Mouse (Mus musculus): Measurements from ENCODE around the gene Psme1. TPM values are rescaled to one million over a fixed set of nuclear protein-coding genes. Genes with fewer than 3 reads are reported as not detected.

Gene Psme1
- polyA plus RNA-seq, 1 experiment from 2014 or later: 114 TPM

DNA sequence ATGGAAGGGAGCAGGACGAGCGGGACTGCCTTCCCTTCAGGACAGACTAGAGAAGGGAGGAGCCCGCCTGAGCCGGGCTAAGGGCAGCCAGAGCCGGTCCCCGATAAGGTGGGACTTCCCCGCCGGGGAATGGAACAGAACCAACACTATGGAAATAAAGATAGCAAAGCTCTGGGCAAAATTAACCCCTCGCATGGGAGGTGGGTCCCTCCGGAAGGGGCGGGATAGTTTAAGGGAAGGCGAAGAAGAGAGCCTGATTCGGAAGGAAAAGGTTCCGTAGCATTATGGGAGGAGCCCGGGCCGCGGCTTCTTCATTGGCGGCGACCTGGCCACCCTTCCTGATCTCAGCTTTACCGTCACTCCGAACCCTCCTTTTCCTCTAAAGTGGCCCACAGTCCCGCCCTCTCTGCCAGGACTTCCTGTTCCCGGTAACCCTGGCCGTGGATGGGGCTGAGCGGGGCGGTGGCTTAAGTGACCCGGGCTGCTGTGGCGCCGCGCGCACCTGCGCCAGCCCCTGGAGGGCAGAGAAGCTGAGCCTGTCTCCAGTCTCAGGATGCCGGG is 13.5 kb downstream of the Psme1 start, which contains the start of gene Rnf31:
Gene Rnf31, plus strand, starts transcription at position 378 of the 561 bp plus-strand sequence.
- DNase-seq (ENCODE audit: low spot score): peak; percentile 91
- no peaks in the 10 kb centered on the region for H3K9me3 ChIP-seq
- peaks cover 54% of the 10 kb centered on the region for H3K36me3 ChIP-seq
- H3K27ac ChIP-seq: peak within 1 kb of the TSS; percentile 94
- no peaks in the 10 kb centered on the region for H3K27me3 ChIP-seq (ENCODE audit: insufficient read depth, poor library complexity, severe bottlenecking)
- H3K4me3 ChIP-seq: peak within 1 kb of the TSS; percentile 86
- WGBS: under 1% methylated on average over 33 of the region's 33 CpGs
- H3K4me1 ChIP-seq (replicated peaks): peaks cover 33% of the 10 kb centered on the region

DNA sequence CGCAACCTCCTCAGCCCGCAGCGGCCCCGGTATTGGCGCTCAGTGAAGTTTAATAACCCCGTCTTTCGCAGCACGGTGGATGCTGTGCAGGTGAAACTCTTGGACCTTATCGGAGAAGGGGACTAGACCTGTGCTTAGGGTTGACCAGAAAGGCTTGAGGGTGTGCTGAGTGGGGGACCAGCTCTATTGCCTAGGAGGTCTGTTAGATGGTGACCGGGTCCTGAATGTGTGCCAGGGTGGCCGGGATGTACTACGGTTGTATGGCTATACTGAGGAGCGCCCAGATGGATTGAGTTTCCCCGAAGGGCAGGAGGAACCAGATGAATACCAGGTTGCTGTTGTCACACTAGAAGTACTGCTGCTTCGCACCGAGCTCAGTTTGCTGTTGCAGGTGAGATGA is 14.3 kb downstream of the Psme1 start:
- Histone ChIP-seq H3K27ac (peak overlapping the region; percentile 94), H3K4me3 (peak overlapping the region; percentile 86), H3K4me1 (replicated peaks) (peaks cover 33% of the 10 kb centered on the region), H3K36me3 (peaks cover 58% of the 10 kb centered on the region), H3K9me3 (no peaks in the 10 kb centered on the region), H3K27me3 (ENCODE audit: insufficient read depth, poor library complexity, severe bottlenecking) (no peaks in the 10 kb centered on the region)
- DNase-seq (ENCODE audit: low spot score): no peak
- WGBS: 12% methylated on average over 16 of the region's 16 CpGs

DNA sequence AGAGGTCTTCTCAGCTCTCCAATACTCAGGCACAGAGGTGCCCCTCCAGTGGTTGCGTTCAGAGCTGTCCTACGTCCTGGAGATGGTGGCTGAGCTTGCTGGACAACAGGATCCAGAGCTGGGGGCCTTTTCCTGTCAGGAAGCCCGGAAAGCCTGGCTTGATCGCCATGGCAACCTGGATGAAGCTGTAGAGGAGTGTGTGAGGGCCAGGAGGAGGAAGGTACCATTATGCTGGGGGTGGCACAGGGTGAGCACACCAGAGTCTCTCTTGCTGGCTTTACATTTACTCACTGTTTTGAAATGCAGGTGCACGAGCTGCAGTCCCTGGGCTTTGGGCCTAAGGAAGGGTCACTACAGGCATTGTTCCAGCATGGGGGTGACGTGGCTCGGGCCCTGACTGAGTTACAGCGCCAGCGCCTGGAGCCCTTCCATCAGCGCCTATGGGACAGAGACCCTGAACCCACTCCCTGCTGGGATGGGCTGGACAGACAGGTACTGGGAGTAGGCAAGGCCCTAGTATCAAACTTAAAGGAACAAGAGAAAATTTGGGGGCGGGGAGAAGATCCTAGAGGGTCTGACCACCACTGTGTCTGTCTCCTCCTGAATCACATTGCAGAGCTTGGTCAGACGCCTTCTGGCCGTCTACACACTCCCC is 18.2 kb downstream of the Psme1 start:
- 80% methylated on average over 13 of the region's 13 CpGs for WGBS
- Histone ChIP-seq H3K4me3 (no peak overlapping the region), H3K4me1 (replicated peaks) (peaks cover 23% of the 10 kb centered on the region), H3K27ac (no peak overlapping the region), H3K27me3 (ENCODE audit: insufficient read depth, poor library complexity, severe bottlenecking) (no peaks in the 10 kb centered on the region), H3K36me3 (peaks cover 76% of the 10 kb centered on the region), H3K9me3 (no peaks in the 10 kb centered on the region)
- DNase-seq (ENCODE audit: low spot score): no peak

DNA sequence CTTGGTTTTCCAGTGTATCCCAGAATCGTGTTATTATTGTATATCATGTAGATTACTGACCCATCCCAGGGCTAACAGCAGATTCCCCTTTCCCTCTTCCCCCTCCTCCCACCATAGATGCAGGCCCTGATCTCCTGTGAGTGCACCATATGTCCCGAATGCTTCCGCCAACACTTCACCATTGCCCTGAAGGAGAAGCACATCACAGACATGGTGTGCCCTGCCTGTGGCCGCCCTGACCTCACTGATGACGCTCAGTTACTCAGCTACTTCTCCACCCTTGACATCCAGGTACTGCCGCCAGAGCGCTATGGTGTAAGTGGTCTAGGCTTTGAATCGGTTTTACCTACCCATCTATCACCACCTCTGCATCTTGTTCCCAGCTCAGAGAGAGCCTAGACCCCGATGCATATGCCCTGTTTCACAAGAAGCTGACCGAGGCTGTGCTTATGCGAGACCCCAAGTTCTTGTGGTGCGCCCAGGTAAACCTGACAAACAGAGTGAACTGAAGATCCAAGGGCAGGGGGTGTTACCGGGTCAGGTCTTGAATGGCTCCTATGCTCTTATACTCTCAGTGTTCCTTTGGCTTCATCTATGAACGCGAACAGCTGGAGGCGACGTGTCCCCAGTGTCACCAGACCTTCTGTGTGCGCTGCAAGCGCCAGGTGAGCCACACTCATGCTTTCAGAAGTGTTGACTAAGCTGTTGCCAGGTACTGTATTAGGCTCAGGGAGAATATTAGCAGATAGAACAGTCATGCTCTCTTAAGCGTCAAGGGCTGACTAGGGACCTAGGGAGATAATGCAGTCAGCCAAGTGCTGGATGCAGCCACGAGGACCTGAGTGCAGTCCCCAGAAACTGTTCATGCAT is 20.8 kb downstream of the Psme1 start:
- Histone ChIP-seq H3K27ac (no peak overlapping the region), H3K4me3 (no peak overlapping the region), H3K9me3 (no peaks in the 10 kb centered on the region), H3K4me1 (replicated peaks) (peaks cover 7% of the 10 kb centered on the region), H3K27me3 (ENCODE audit: insufficient read depth, poor library complexity, severe bottlenecking) (no peaks in the 10 kb centered on the region), H3K36me3 (peaks cover 99% of the 10 kb centered on the region)
- 93% methylated on average over 21 of the region's 21 CpGs for WGBS
- DNase-seq (ENCODE audit: low spot score): no peak

DNA sequence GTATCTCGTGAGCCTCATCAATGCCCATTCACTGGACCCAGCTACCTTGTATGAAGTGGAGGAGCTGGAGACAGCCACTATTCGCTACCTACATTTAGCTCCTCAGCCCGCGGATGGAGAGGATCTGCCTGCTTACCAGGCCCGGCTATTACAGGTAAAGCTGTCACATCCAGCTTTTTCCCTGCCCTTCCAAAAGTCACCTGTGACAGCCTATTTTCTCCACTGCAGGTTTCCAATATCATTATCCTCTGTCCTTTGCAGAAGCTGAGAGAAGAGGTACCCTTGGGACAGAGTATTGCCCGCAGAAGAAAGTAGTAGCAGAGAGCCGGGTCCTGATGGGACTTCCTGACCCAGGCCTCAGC is 25.3 kb downstream of the Psme1 start, which contains the start of gene Irf9:
Gene Irf9, plus strand, starts transcription at position 301 of the 362 bp plus-strand sequence.
- peaks cover 94% of the 10 kb centered on the region for H3K36me3 ChIP-seq

DNA sequence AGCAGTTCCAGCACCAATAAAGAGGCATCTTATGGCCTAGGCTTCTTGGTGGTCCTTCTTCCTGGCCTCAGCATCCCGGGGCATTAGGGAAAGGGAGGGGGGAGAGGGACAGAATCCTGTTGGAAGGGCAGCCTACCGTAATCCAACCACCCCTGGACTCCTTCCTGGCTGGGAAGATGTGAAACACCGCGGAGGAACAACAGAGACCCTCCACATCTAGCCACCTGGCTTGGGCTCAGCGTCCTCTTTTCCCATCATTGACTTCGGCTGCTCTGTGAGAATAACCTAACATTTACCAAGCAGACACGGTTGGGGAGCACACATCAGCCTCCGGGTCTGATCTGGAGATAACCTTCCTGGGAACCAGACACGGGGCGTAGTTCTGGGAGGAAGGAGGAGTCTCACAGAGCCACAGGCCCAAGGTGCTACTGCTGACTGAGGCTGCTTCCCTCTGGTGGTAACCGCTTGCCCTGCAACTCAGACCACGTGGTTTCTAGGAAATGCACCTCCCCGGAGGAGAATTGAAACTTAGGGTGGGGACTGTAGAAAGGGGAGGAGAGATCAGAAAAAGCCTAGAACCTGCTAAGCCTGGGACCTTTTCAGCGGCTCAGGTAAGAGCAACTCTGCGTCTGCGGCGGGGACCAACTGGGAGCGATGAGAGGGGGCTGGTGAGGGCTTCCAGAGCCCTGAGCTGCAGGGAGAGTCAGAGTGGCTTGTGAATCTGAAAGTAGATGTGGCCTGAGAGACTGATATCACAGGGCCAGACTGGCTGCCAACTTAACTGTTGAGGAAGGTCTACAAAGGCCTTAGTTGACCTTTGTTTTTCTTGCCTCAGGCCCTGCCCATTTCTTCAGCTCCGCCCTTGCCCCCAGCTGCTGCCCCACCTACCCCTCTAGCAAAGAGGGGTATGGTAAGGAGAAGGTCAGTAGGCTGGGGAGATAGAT is 26.0 kb downstream of the Psme1 start:
- H3K4me3 ChIP-seq: peak overlapping the region; percentile 43
- H3K36me3 ChIP-seq: peaks cover 94% of the 10 kb centered on the region

More for the DNA sequence above, 25.3 kb downstream of the Psme1 start, which contains the start of gene Irf9:
- no peak for DNase-seq (ENCODE audit: low spot score)
- H3K9me3 ChIP-seq: no peaks in the 10 kb centered on the region
- peak within 1 kb of the TSS; percentile 77 for H3K27ac ChIP-seq
- H3K4me1 ChIP-seq (replicated peaks): peaks cover 16% of the 10 kb centered on the region
- no peaks in the 10 kb centered on the region for H3K27me3 ChIP-seq (ENCODE audit: insufficient read depth, poor library complexity, severe bottlenecking)
- H3K4me3 ChIP-seq: peak within 1 kb of the TSS; percentile 43
- 88% methylated on average over 7 of the region's 7 CpGs for WGBS

DNA sequence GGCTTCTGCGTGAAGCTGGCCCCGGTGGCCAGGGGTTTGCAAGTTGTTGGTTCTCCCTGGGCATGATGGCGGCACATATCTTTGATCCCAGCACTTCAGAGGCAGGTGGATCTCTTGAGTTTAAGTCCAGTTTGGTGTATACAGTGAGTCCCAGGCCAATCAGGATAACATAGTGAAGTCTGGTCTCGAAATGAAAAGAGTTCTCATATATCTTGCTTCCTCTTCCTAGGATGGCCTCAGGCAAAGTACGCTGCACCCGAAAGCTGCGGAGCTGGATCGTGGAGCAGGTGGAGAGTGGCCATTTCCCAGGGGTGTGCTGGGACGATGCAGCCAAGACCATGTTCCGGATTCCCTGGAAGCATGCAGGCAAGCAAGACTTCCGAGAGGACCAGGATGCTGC is 26.9 kb downstream of the Psme1 start:
- WGBS: 95% methylated on average over 11 of the region's 11 CpGs
- no peak overlapping the region for H3K27ac ChIP-seq
- peaks cover 16% of the 10 kb centered on the region for H3K4me1 ChIP-seq (replicated peaks)
- DNase-seq (ENCODE audit: low spot score): no peak
- no peaks in the 10 kb centered on the region for H3K27me3 ChIP-seq (ENCODE audit: insufficient read depth, poor library complexity, severe bottlenecking)
- H3K4me3 ChIP-seq: no peak overlapping the region
- H3K36me3 ChIP-seq: peaks cover 94% of the 10 kb centered on the region
- no peaks in the 10 kb centered on the region for H3K9me3 ChIP-seq

More for the DNA sequence above, 26.0 kb downstream of the Psme1 start:
- WGBS: 21% methylated on average over 19 of the region's 19 CpGs
- H3K4me1 ChIP-seq (replicated peaks): peaks cover 16% of the 10 kb centered on the region
- no peaks in the 10 kb centered on the region for H3K9me3 ChIP-seq
- peak overlapping the region; percentile 77 for H3K27ac ChIP-seq
- H3K27me3 ChIP-seq (ENCODE audit: insufficient read depth, poor library complexity, severe bottlenecking): no peaks in the 10 kb centered on the region
- peak; percentile 84 for DNase-seq (ENCODE audit: low spot score)

DNA sequence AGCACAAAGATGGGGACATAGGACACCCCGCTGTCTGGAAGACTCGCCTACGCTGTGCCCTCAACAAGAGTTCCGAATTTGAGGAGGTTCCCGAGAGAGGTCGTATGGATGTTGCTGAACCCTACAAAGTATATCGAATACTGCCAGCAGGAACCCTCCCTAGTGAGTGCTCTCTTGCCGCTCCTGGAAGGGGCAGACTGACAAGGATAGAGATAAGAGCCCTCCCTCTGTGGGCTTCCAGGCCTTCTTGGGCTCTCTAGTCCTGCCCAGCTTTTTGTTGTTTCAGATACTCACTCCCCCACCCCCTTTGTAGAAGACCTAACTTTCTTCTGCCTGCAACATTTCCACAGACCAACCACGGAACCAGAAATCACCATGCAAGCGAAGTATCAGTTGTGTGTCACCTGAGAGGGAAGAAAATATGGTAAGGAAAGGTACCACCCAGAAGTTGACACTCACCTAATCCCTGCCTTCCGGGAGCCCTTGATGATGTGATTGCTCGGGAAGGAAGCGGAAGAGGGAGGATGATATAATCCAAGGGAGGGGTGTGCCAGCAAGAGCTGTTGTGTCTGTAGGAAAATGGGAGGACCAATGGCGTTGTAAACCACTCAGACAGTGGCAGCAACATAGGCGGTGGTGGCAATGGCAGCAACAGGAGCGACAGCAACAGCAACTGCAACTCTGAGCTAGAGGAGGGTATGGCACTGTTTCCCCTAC is 28.0 kb downstream of the Psme1 start:
- H3K36me3 ChIP-seq: peaks cover 90% of the 10 kb centered on the region
- 93% methylated on average over 16 of the region's 16 CpGs for WGBS
- no peak overlapping the region for H3K27ac ChIP-seq
- H3K27me3 ChIP-seq (ENCODE audit: insufficient read depth, poor library complexity, severe bottlenecking): no peaks in the 10 kb centered on the region
- no peak overlapping the region for H3K4me3 ChIP-seq
- H3K9me3 ChIP-seq: no peaks in the 10 kb centered on the region
- no peak for DNase-seq (ENCODE audit: low spot score)
- peaks cover 16% of the 10 kb centered on the region for H3K4me1 ChIP-seq (replicated peaks)

DNA sequence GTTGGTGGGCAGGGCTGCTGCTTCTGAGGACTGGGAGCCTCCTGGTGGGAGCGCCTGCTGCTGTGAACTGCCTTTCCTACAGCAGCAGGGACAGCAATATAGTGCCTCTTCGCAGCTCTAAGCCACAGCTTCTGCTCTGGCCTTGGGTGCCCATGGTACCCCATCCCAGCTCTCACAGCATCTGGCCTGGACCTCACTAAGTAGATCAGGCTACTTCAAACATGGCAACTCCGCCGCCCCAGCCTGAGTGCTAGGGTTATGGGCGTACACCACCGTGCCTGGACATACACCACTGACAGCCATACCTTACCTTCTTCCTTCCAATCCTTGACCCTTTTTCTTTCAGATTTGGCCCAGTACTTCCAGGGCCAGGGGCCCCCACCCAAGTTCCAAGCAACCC is 30.4 kb downstream of the Psme1 start:
- Histone ChIP-seq H3K9me3 (no peaks in the 10 kb centered on the region), H3K27ac (no peak overlapping the region), H3K27me3 (ENCODE audit: insufficient read depth, poor library complexity, severe bottlenecking) (no peaks in the 10 kb centered on the region), H3K4me3 (no peak overlapping the region), H3K4me1 (replicated peaks) (peaks cover 14% of the 10 kb centered on the region), H3K36me3 (peaks cover 66% of the 10 kb centered on the region)
- WGBS: 95% methylated on average over 6 of the region's 6 CpGs
- DNase-seq (ENCODE audit: low spot score): no peak

DNA sequence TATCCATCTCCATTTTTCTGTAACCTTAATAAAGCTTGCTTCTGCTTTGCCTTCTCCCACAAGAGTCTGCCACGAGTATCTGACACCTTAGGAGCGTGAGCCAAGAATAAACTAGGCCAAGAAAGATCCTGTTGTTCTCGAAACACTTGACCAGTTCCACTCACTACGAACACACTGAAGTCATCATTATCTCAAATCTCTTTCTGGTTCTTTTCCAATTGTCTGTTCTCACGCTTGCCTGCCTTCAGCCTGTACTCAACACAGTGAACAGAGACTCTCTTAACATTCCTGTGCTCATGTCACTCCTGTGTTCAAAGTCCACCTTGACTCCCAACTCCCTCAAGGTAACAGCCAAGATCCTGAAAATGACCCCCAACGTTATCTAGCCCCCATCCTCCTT is 35.4 kb downstream of the Psme1 start:
- Histone ChIP-seq H3K27me3 (ENCODE audit: insufficient read depth, poor library complexity, severe bottlenecking) (0 out of 2 replicates have a peak, but pooled peaks cover under 1% of the 10 kb centered on the region), H3K9me3 (no peaks in the 10 kb centered on the region), H3K27ac (no peak overlapping the region), H3K36me3 (peaks cover 22% of the 10 kb centered on the region), H3K4me1 (replicated peaks) (peaks cover 10% of the 10 kb centered on the region), H3K4me3 (no peak overlapping the region)
- no peak for DNase-seq (ENCODE audit: low spot score)
- 74% methylated on average over 6 of the region's 6 CpGs for WGBS

DNA sequence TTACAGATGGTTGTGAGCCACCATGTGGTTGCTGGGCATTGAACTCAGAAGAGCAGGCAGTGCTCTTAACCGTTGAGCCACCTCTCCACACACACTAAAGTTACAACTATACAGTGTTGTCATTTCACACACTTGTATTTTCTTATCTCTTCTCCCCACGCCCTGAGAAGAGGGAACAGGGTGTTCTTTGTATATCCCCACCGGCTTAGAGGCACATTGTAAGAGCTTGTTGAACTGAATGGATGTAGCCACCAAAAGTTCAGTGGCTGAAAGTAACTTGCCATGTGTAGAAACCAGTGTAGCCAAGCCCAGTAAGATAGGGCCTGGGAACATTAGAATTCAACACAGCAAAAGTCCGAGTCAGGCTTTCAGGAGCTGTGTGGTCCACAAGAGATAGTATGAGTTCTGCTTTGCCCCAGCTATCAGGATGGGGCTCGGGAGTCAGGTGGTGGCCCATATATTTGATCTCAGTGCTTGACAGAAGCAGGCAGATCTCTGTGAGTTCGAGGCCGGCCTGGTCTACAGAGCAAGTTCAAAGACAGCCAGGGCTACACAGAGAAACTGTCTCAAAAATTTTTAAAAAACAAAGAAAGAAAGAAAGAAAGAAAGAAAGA is 36.7 kb downstream of the Psme1 start:
- H3K27ac ChIP-seq: no peak overlapping the region
- DNase-seq (ENCODE audit: low spot score): no peak
- H3K27me3 ChIP-seq (ENCODE audit: insufficient read depth, poor library complexity, severe bottlenecking): peaks cover 12% of the 10 kb centered on the region; the same call in 1 of the 2 replicates
- no peaks in the 10 kb centered on the region for H3K9me3 ChIP-seq
- peaks cover 8% of the 10 kb centered on the region for H3K36me3 ChIP-seq
- no peak overlapping the region for H3K4me3 ChIP-seq
- peaks cover 17% of the 10 kb centered on the region for H3K4me1 ChIP-seq (replicated peaks)
- WGBS: 84% methylated on average over 7 of the region's 7 CpGs
